Mouse (Mus musculus): Measurements from ENCODE around the gene Hk2. TPM values are rescaled to one million over a fixed set of nuclear protein-coding genes. Genes with fewer than 3 reads are reported as not detected.
"Not testable (repeated sequence)": the region's sequence is repeated elsewhere in the genome, so short reads cannot be mapped to it uniquely, and the experiment has no call there.

Hk2 gene
- polyA plus RNA-seq, 1 experiment from 2014 or later, result 16.7 TPM

DNA sequence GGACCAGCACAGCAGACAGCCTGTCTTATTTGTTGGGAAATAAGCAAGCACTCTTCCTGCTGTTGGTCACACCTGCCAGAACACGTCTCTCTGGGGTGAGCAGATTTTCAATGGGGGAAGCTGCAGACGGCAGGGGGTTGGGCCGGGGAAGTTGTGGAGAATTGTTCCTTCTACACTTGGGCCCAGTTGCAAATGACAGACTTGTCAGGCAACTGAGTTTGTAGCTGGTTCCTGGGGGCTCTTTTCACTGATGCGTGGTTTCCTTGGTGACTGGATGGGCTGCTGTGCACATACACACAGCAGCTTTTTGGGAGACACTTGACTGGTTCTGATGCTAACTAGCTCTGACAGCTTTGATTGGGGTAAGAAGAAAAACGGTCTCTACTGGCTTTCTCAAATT is 74.4 kb downstream of the Hk2 start:
- WGBS, result 32% methylated on average over 5 of the region's 5 CpGs
- H3K4me1 ChIP-seq (replicated peaks; ENCODE audit: control insufficient read depth, insufficient read depth, low read length), result no peaks in the 10 kb centered on the region
- no peak overlapping the region for H3K9ac ChIP-seq (ENCODE audit: low read length)
- no peak for ATAC-seq (ENCODE audit: low read depth)
- H3K9me3 ChIP-seq (ENCODE audit: control insufficient read depth, low read length), result no peaks in the 10 kb centered on the region
- H3K27ac ChIP-seq (ENCODE audit: low read length), result no peak overlapping the region
- no peaks in the 10 kb centered on the region for H3K27me3 ChIP-seq (ENCODE audit: control insufficient read depth, insufficient read depth, low read depth, low read length)
- no peak overlapping the region for H3K4me3 ChIP-seq (ENCODE audit: low read length)
- H3K4me2 ChIP-seq (ENCODE audit: low read depth, low read length), result no peak overlapping the region
- no peaks in the 10 kb centered on the region for H3K36me3 ChIP-seq (ENCODE audit: control insufficient read depth, insufficient read depth, low read length)

DNA sequence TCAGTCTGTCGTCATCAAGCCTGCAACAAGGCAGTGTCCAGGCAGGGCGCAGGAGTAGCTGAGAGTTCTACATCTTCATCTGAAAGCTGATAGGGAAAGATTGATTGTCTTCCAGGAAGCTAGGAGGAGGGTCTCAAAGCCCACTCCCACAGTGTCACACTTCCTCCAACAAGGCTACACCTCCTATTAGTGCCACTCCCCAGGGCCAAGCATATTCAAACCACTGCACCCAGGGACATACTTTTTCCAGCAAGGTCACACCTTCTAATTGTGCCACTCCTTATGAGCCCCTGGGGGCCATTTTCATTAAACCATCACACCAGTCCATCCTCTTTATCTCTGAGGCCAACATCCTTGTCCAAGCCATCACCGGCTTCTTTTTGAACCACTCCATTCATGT is 77.5 kb downstream of the Hk2 start:
- WGBS, result 74% methylated on average over 3 of the region's 3 CpGs
- no peak overlapping the region for H3K27ac ChIP-seq (ENCODE audit: low read length)
- no peak overlapping the region for H3K4me2 ChIP-seq (ENCODE audit: low read depth, low read length)

GRCm38 (mm10) chr6:82694668-82695067 is 79.6 kb downstream of the Hk2 start:
- 53% methylated on average over 13 of the region's 13 CpGs for WGBS
- no peak for ATAC-seq (ENCODE audit: low read depth)
- H3K4me2 ChIP-seq (ENCODE audit: low read depth, low read length), result no peak overlapping the region
- H3K27me3 ChIP-seq (ENCODE audit: control insufficient read depth, insufficient read depth, low read depth, low read length), result no peaks in the 10 kb centered on the region
- H3K27ac ChIP-seq (ENCODE audit: low read length), result no peak overlapping the region
- H3K4me3 ChIP-seq (ENCODE audit: low read length), result no peak overlapping the region
- H3K36me3 ChIP-seq (ENCODE audit: control insufficient read depth, insufficient read depth, low read length), result no peaks in the 10 kb centered on the region
- H3K9ac ChIP-seq (ENCODE audit: low read length), result no peak overlapping the region
- H3K4me1 ChIP-seq (replicated peaks; ENCODE audit: control insufficient read depth, insufficient read depth, low read length), result no peaks in the 10 kb centered on the region
- H3K9me3 ChIP-seq (ENCODE audit: control insufficient read depth, low read length), result no peaks in the 10 kb centered on the region

More for the DNA sequence above, 77.5 kb downstream of the Hk2 start:
- H3K27me3 ChIP-seq (ENCODE audit: control insufficient read depth, insufficient read depth, low read depth, low read length), result no peaks in the 10 kb centered on the region
- ATAC-seq (ENCODE audit: low read depth), result no peak
- no peaks in the 10 kb centered on the region for H3K36me3 ChIP-seq (ENCODE audit: control insufficient read depth, insufficient read depth, low read length)
- H3K4me3 ChIP-seq (ENCODE audit: low read length), result no peak overlapping the region
- no peaks in the 10 kb centered on the region for H3K9me3 ChIP-seq (ENCODE audit: control insufficient read depth, low read length)
- H3K4me1 ChIP-seq (replicated peaks; ENCODE audit: control insufficient read depth, insufficient read depth, low read length), result no peaks in the 10 kb centered on the region
- no peak overlapping the region for H3K9ac ChIP-seq (ENCODE audit: low read length)

- Histone ChIP-seq H3K27ac (ENCODE audit: low read length) (no peak overlapping the region), H3K4me2 (ENCODE audit: low read depth, low read length) (no peak overlapping the region), H3K4me1 (replicated peaks; ENCODE audit: control insufficient read depth, insufficient read depth, low read length) (no peaks in the 10 kb centered on the region), H3K9ac (ENCODE audit: low read length) (no peak overlapping the region), H3K27me3 (ENCODE audit: control insufficient read depth, insufficient read depth, low read depth, low read length) (no peaks in the 10 kb centered on the region), H3K4me3 (ENCODE audit: low read length) (no peak overlapping the region), H3K9me3 (ENCODE audit: control insufficient read depth, low read length) (no peaks in the 10 kb centered on the region), H3K36me3 (ENCODE audit: control insufficient read depth, insufficient read depth, low read length) (no peaks in the 10 kb centered on the region)
- 80% methylated on average over 4 of the region's 4 CpGs for WGBS
- ATAC-seq (ENCODE audit: low read depth), result no peak
Measured at GRCm38 (mm10) chr6:82689474-82689873, 84.8 kb downstream of the Hk2 start.

- H3K4me3 ChIP-seq (ENCODE audit: low read length); H3K4me1 ChIP-seq (replicated peaks; ENCODE audit: control insufficient read depth, insufficient read depth, low read length); ATAC-seq (ENCODE audit: low read depth); H3K36me3 ChIP-seq (ENCODE audit: control insufficient read depth, insufficient read depth, low read length); H3K4me2 ChIP-seq (ENCODE audit: low read depth, low read length); H3K9ac ChIP-seq (ENCODE audit: low read length); H3K27ac ChIP-seq (ENCODE audit: low read length); H3K9me3 ChIP-seq (ENCODE audit: control insufficient read depth, low read length); H3K27me3 ChIP-seq (ENCODE audit: control insufficient read depth, insufficient read depth, low read depth, low read length): not testable (repeated sequence)
- WGBS, result 52% methylated on average over 5 of the region's 5 CpGs
Measured at GRCm38 (mm10) chr6:82688586-82688985, 85.7 kb downstream of the Hk2 start.

DNA sequence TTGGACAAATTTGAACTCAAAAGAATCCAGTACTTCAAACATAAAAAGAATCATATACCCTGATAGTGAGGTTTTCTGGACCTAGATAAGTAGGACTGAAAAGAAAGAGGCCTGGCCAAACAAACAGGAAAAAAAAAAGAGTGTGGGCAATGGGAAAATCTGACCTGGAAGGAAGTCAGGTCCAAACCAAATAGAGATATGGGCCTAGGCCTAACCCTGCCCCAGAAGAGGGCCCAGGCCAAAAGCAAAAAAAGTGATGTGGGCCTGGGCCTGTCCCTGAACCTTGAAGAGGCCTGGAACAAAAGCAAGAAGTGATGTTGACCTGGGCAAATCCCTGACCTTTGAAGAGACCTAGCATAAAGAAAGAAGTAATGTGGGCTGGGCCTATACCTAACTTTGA is 90.1 kb downstream of the Hk2 start:
- Histone ChIP-seq H3K27ac (ENCODE audit: low read length) (no peak overlapping the region), H3K4me3 (ENCODE audit: low read length) (no peak overlapping the region), H3K27me3 (ENCODE audit: control insufficient read depth, insufficient read depth, low read depth, low read length) (no peaks in the 10 kb centered on the region), H3K9ac (ENCODE audit: low read length) (no peak overlapping the region), H3K36me3 (ENCODE audit: control insufficient read depth, insufficient read depth, low read length) (no peaks in the 10 kb centered on the region), H3K9me3 (ENCODE audit: control insufficient read depth, low read length) (no peaks in the 10 kb centered on the region), H3K4me2 (ENCODE audit: low read depth, low read length) (no peak overlapping the region), H3K4me1 (replicated peaks; ENCODE audit: control insufficient read depth, insufficient read depth, low read length) (no peaks in the 10 kb centered on the region)
- no peak for ATAC-seq (ENCODE audit: low read depth)

- H3K9ac ChIP-seq (ENCODE audit: low read length); H3K9me3 ChIP-seq (ENCODE audit: control insufficient read depth, low read length); H3K36me3 ChIP-seq (ENCODE audit: control insufficient read depth, insufficient read depth, low read length); ATAC-seq (ENCODE audit: low read depth); H3K4me3 ChIP-seq (ENCODE audit: low read length); H3K27ac ChIP-seq (ENCODE audit: low read length); H3K27me3 ChIP-seq (ENCODE audit: control insufficient read depth, insufficient read depth, low read depth, low read length); H3K4me2 ChIP-seq (ENCODE audit: low read depth, low read length); H3K4me1 ChIP-seq (replicated peaks; ENCODE audit: control insufficient read depth, insufficient read depth, low read length): not testable (repeated sequence)
- WGBS, result 77% methylated on average over 2 of the region's 2 CpGs
Measured at GRCm38 (mm10) chr6:82679286-82679685, 95.0 kb downstream of the Hk2 start.

DNA sequence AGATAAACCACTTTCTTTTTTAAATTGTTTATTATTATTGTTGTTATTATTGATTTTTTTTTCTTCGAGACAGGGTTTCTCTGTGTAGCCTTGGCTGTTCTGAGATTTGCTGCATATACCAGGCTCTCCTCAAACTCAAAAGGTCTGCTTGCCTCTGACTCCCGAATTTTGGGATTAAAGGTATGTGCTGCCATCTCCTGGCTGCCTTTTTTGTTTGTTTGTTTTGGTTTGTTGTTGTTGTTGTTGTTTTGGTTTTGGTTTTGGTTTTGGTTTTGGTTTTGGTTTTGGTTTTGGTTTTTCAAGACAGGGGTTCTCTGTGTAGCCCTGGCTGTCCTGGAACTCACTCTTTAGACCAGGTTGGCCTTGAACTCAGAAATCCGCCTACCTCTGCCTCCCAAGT is 96.6 kb downstream of the Hk2 start:
- H3K4me1 ChIP-seq (replicated peaks; ENCODE audit: control insufficient read depth, insufficient read depth, low read length); H3K9ac ChIP-seq (ENCODE audit: low read length); H3K9me3 ChIP-seq (ENCODE audit: control insufficient read depth, low read length); ATAC-seq (ENCODE audit: low read depth); H3K27me3 ChIP-seq (ENCODE audit: control insufficient read depth, insufficient read depth, low read depth, low read length); H3K4me3 ChIP-seq (ENCODE audit: low read length); H3K4me2 ChIP-seq (ENCODE audit: low read depth, low read length); H3K27ac ChIP-seq (ENCODE audit: low read length); H3K36me3 ChIP-seq (ENCODE audit: control insufficient read depth, insufficient read depth, low read length): not testable (repeated sequence)
- WGBS, result 73% methylated on average over 3 of the region's 3 CpGs

Other genes starting within 250 kb of the Hk2 start
- 101 and 115 TPM in 2 replicates for gene Pole4, start 69.1 kb downstream of the Hk2 start, polyA plus RNA-seq (2015; fragmentation: Nextera tagmentation; extraction: Ambion mirVana)
- gene Sema4f, start 165.3 kb upstream of the Hk2 start, polyA plus RNA-seq (2015; fragmentation: Nextera tagmentation; extraction: Ambion mirVana), result 14.2 and 14.5 TPM in 2 replicates
- gene M1ap, start 172.4 kb upstream of the Hk2 start, polyA plus RNA-seq (2015; fragmentation: Nextera tagmentation; extraction: Ambion mirVana), result 2.2 and 2.4 TPM in 2 replicates

All from lung, embryonic 16.5 days (tissue).